Mouse (Mus musculus): ENCODE measurements around the gene Nmnat2.

DNA sequence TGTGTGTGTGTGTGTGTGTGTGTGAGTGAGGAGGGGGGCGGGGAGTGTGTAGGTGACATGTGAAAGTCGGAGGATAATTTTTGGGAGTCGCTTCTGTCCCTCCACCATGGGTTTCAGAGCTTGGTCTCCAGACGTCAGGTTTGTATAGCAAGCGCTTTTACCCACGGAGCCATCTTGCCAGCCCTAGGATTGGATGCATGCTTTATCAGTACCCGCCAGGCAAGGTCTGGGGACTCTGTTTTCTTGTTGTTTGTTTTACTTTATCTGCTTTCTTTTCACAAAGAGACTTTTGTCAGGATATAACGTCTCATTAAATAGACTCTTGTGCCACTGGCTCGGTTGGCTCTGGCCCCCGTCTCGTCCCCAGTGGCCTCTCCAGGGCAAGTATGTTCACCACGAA lies 150.0 kb downstream of the Nmnat2 start:
- TF ChIP-seq POLR2A (IDR thresholded peaks at IDR 0.05; ENCODE audit: extremely low read depth, insufficient read depth, low read length) (no peak), CTCF (IDR thresholded peaks at IDR 0.05; ENCODE audit: low read depth, low read length) (no peak)

Measured in liver, adult 2 months (tissue).